Mouse (Mus musculus) stomach, postnatal 0 days (tissue): ENCODE results near the gene Uvrag.

ENCODE experiments used
- CTCF ChIP-seq: IDR thresholded peaks from 2 replicates; pipeline ENCODE4 v1.5.1; 2016; ENCODE audit warnings: antibody characterized with exemption, low read depth, mild to moderate bottlenecking, moderate library complexity
- EP300 ChIP-seq: optimal IDR thresholded peaks from 2 replicates; pipeline ENCODE3; 2016; ENCODE audit warnings: antibody characterized with exemption

GRCm38 (mm10) chr7:99132597-99132996 lies 8.3 kb downstream of the Uvrag start:
- TF ChIP-seq CTCF: no peak
- TF ChIP-seq EP300: no peak
